Mouse (Mus musculus): ENCODE measurements around the gene Syt17. TPM values are rescaled to one million over a fixed set of nuclear protein-coding genes. Genes with fewer than 3 reads are reported as not detected.

Syt17 gene
- polyA plus RNA-seq, 2 experiments, result 1.6 to 2.0 TPM

DNA sequence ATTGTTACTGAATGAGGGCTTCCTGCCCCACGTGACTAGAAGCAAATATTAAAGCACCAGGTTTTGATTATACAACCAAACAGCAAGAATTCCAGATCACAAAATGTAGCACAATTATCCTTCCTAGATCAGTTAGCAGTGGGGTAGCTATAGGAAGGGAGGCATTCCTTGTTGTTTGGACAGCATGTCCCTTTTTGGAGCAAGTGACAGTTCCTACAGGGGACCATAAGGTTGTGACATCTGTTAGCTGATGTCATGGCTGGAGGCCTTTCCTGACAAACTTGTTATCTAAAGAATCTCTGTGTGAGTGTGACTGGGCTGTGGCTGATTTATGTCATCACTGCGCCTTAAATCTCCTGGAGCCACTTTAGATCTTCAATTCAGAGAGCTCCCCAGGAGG is 97.2 kb downstream of the Syt17 start:
- no peak for DNase-seq (ENCODE audit: low spot score)
- Histone ChIP-seq H3K27me3 (ENCODE audit: control insufficient read depth, insufficient read depth, low read length) (no peaks in the 10 kb centered on the region), H3K27ac (replicated peaks; ENCODE audit: low read depth, low read length) (no peak overlapping the region), H3K4me1 (ENCODE audit: control insufficient read depth, insufficient read depth, low read length) (no peaks in the 10 kb centered on the region), H3K4me2 (replicated peaks; ENCODE audit: low read depth, low read length, severe bottlenecking) (no peak overlapping the region), H3K36me3 (ENCODE audit: control insufficient read depth, insufficient read depth, low read length) (no peaks in the 10 kb centered on the region), H3K9me3 (ENCODE audit: control insufficient read depth, low read length) (no peaks in the 10 kb centered on the region), H3K4me3 (replicated peaks; ENCODE audit: low read length) (no peak overlapping the region), H3K9ac (ENCODE audit: low read depth, low read length, severe bottlenecking) (no peak overlapping the region)
- 63% methylated on average over 2 of the region's 2 CpGs for WGBS
- ATAC-seq (ENCODE audit: low FRiP score, low read depth), result no peak
- TF ChIP-seq POLR2A (IDR thresholded peaks at IDR 0.05; ENCODE audit: borderline replicate concordance, extremely low read depth, insufficient read depth, insufficient read length), result no peak

DNA sequence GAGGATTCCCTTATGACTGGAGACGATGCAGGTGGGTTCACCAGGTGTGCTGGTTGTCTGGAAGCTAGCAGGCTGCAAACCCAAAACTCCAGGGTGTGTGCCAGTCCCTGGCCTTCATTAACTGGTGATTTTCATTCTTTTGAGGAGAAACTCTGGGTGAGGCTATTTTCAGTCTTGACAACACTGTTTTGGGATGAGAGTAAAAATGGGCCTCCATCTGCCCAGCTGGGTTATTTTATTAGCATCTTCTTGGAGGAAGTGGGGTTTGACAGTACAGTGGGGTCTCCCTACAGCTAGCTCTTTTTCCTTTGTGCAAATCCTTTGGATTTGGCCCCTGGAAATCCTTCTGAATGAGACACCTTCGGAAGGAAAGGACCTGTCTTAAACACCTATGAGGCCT is 101.1 kb downstream of the Syt17 start:
- Histone ChIP-seq H3K4me2 (replicated peaks; ENCODE audit: low read depth, low read length, severe bottlenecking) (no peak overlapping the region), H3K4me1 (ENCODE audit: control insufficient read depth, insufficient read depth, low read length) (no peaks in the 10 kb centered on the region)

DNA sequence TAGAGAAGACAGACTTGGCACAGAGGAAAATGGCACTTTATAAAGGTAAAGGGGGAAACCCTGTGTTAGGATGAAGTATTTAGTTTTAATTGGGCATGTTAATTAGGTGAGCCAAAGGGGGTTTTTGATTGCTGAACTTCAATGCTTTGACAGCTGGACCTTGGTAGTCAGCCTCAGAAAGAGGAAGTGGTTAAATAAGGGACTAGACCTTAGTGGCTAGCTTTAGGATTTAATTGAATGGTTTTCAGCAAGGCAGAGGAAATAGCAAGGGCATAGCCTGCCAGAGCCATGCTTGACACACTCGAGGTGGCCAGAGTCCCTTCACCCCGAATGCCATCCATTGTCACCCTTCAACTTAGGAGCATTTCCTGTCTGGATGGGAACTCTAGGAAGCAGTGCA is 101.6 kb downstream of the Syt17 start:
- WGBS, result 27% methylated on average over 2 of the region's 2 CpGs
- Histone ChIP-seq H3K4me2 (replicated peaks; ENCODE audit: low read depth, low read length, severe bottlenecking) (no peak overlapping the region), H3K36me3 (ENCODE audit: control insufficient read depth, insufficient read depth, low read length) (no peaks in the 10 kb centered on the region), H3K27me3 (ENCODE audit: control insufficient read depth, insufficient read depth, low read length) (no peaks in the 10 kb centered on the region), H3K9ac (ENCODE audit: low read depth, low read length, severe bottlenecking) (no peak overlapping the region), H3K27ac (replicated peaks; ENCODE audit: low read depth, low read length) (no peak overlapping the region), H3K4me3 (replicated peaks; ENCODE audit: low read length) (no peak overlapping the region), H3K4me1 (ENCODE audit: control insufficient read depth, insufficient read depth, low read length) (no peaks in the 10 kb centered on the region), H3K9me3 (ENCODE audit: control insufficient read depth, low read length) (no peaks in the 10 kb centered on the region)
- ATAC-seq (ENCODE audit: low FRiP score, low read depth), result no peak
- DNase-seq (ENCODE audit: low spot score), result no peak
- TF ChIP-seq POLR2A (IDR thresholded peaks at IDR 0.05; ENCODE audit: borderline replicate concordance, extremely low read depth, insufficient read depth, insufficient read length), result no peak

More for the DNA sequence above, 101.1 kb downstream of the Syt17 start:
- Histone ChIP-seq H3K9ac (ENCODE audit: low read depth, low read length, severe bottlenecking) (no peak overlapping the region), H3K4me3 (replicated peaks; ENCODE audit: low read length) (no peak overlapping the region), H3K36me3 (ENCODE audit: control insufficient read depth, insufficient read depth, low read length) (no peaks in the 10 kb centered on the region), H3K27me3 (ENCODE audit: control insufficient read depth, insufficient read depth, low read length) (no peaks in the 10 kb centered on the region), H3K9me3 (ENCODE audit: control insufficient read depth, low read length) (no peaks in the 10 kb centered on the region), H3K27ac (replicated peaks; ENCODE audit: low read depth, low read length) (no peak overlapping the region)
- DNase-seq (ENCODE audit: low spot score) (no peak), ATAC-seq (ENCODE audit: low FRiP score, low read depth) (no peak)
- WGBS, result 65% methylated on average over 2 of the region's 2 CpGs
- TF ChIP-seq POLR2A (IDR thresholded peaks at IDR 0.05; ENCODE audit: borderline replicate concordance, extremely low read depth, insufficient read depth, insufficient read length), result no peak

DNA sequence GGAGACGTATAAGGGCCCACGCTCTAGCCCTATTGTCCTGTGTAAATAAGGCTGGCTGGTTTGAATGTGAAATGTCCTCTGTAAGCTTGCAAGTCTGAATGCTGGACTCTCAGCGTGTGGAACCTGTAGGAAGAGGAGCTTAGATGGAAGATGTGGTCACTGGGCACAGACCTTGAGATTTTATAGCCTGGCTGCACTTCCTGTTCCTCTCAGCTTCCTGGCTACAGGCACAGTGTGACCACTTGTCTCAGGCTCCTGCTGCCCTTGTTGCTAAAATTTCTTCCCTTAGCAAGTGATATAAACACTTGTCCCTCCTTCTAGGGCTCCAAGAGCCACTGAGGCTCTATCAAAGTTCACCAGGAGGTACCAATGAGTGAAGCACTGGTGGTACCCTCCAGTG is 102.6 kb downstream of the Syt17 start:
- DNase-seq (ENCODE audit: low spot score) (no peak), ATAC-seq (ENCODE audit: low FRiP score, low read depth) (no peak)
- Histone ChIP-seq H3K4me2 (replicated peaks; ENCODE audit: low read depth, low read length, severe bottlenecking) (no peak overlapping the region), H3K27me3 (ENCODE audit: control insufficient read depth, insufficient read depth, low read length) (no peaks in the 10 kb centered on the region), H3K27ac (replicated peaks; ENCODE audit: low read depth, low read length) (no peak overlapping the region), H3K4me1 (ENCODE audit: control insufficient read depth, insufficient read depth, low read length) (no peaks in the 10 kb centered on the region), H3K9ac (ENCODE audit: low read depth, low read length, severe bottlenecking) (no peak overlapping the region), H3K9me3 (ENCODE audit: control insufficient read depth, low read length) (no peaks in the 10 kb centered on the region), H3K36me3 (ENCODE audit: control insufficient read depth, insufficient read depth, low read length) (no peaks in the 10 kb centered on the region), H3K4me3 (replicated peaks; ENCODE audit: low read length) (no peak overlapping the region)
- WGBS, result 89% methylated on average over 3 of the region's 3 CpGs
- no peak for TF ChIP-seq POLR2A (IDR thresholded peaks at IDR 0.05; ENCODE audit: borderline replicate concordance, extremely low read depth, insufficient read depth, insufficient read length)

DNA sequence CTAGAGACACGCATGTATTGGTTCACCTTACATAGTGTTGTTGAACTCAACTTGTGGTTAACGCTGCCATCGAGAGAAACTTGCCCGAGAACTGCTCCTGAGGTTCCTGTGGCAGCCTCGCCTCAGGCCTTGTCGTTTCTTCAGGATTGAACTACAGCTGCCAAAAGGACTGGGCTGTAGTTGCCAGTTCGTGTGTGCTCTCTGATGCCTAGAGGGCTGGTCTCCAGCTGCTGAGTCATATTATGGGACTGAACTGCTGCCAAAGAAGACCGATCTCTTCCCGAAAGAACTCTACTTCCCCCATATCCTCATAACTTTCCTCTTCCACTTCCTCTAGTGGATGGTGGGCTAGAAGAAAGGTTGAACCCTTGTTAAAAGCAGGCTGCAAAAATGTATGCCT is 103.3 kb downstream of the Syt17 start:
- Histone ChIP-seq H3K27me3 (ENCODE audit: control insufficient read depth, insufficient read depth, low read length) (no peaks in the 10 kb centered on the region), H3K4me2 (replicated peaks; ENCODE audit: low read depth, low read length, severe bottlenecking) (no peak overlapping the region), H3K4me3 (replicated peaks; ENCODE audit: low read length) (no peak overlapping the region), H3K9me3 (ENCODE audit: control insufficient read depth, low read length) (no peaks in the 10 kb centered on the region), H3K4me1 (ENCODE audit: control insufficient read depth, insufficient read depth, low read length) (no peaks in the 10 kb centered on the region), H3K27ac (replicated peaks; ENCODE audit: low read depth, low read length) (no peak overlapping the region), H3K36me3 (ENCODE audit: control insufficient read depth, insufficient read depth, low read length) (no peaks in the 10 kb centered on the region), H3K9ac (ENCODE audit: low read depth, low read length, severe bottlenecking) (no peak overlapping the region)
- WGBS, result 67% methylated on average over 9 of the region's 9 CpGs
- DNase-seq (ENCODE audit: low spot score), result no peak
- TF ChIP-seq POLR2A (IDR thresholded peaks at IDR 0.05; ENCODE audit: borderline replicate concordance, extremely low read depth, insufficient read depth, insufficient read length), result no peak
- no peak for ATAC-seq (ENCODE audit: low FRiP score, low read depth)

Other genes with a start within 250 kb of the Syt17 start
- gene Smg1, start 204.6 kb downstream of the Syt17 start, polyA plus RNA-seq (2012; rRNA removed), result 42.8 and 45.4 TPM in 2 replicates
- gene Smg1, start 204.6 kb downstream of the Syt17 start, polyA plus RNA-seq (2014; fragmentation: Nextera tagmentation; extraction: Ambion mirVana), result 21.6 and 23.9 TPM in 2 replicates
- 18.1 and 20.7 TPM in 2 replicates for gene Itpripl2, start 43.8 kb upstream of the Syt17 start, polyA plus RNA-seq (2012; rRNA removed)
- 5.5 and 5.7 TPM in 2 replicates for gene Itpripl2, start 43.8 kb upstream of the Syt17 start, polyA plus RNA-seq (2014; fragmentation: Nextera tagmentation; extraction: Ambion mirVana)
- gene Coq7, start 85.1 kb upstream of the Syt17 start, polyA plus RNA-seq (2012; rRNA removed), result 53.0 and 60.3 TPM in 2 replicates
- 90.5 and 97.4 TPM in 2 replicates for gene Coq7, start 85.1 kb upstream of the Syt17 start, polyA plus RNA-seq (2014; fragmentation: Nextera tagmentation; extraction: Ambion mirVana)
- 4.0 and 4.6 TPM in 2 replicates for gene Tmc7, start 136.5 kb upstream of the Syt17 start, polyA plus RNA-seq (2012; rRNA removed)
- gene Tmc7, start 136.5 kb upstream of the Syt17 start, polyA plus RNA-seq (2014; fragmentation: Nextera tagmentation; extraction: Ambion mirVana), result 4.4 and 4.5 TPM in 2 replicates
- gene Tmc5, start 149.1 kb upstream of the Syt17 start, polyA plus RNA-seq (2012; rRNA removed), result 0.29 and 0.32 TPM in 2 replicates
- gene Tmc5, start 149.1 kb upstream of the Syt17 start, polyA plus RNA-seq (2014; fragmentation: Nextera tagmentation; extraction: Ambion mirVana), result 0.15 and 0.37 TPM in 2 replicates

Measured in limb, embryonic 14.5 days (tissue).